Mouse (Mus musculus): Measurements from ENCODE around the gene Gm49336. TPM values are rescaled to one million over a fixed set of nuclear protein-coding genes. Genes with fewer than 3 reads are reported as not detected.

Gm49336 gene
- polyA plus RNA-seq, 1 experiment from 2014 or later, result 61.0 TPM

DNA sequence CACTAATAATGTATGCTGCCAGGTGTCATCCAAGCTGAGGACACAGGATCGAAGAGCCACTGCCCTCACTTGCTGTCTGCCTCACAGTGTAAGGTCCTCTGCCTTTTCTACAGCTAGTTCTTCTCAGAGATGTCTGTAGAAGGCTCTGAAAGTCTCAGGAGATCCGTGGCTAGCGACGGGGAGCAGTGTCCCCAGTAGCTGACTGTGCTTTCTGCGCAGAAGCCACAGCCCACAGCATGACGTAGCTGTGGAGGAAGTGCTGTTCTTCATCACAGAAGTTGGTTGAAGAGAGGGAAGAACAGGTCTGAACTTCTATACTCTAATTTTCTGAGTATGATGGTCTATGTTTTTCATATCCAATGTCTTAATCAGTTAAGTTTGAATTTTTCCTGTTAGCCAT is 18.0 kb upstream of the Gm49336 start:
- ATAC-seq (no peak), DNase-seq (ENCODE audit: low spot score) (no peak)
- H3K27me3 ChIP-seq (replicated peaks; ENCODE audit: control insufficient read depth, insufficient read depth, low read length), result no peaks in the 10 kb centered on the region
- no peak overlapping the region for H3K27ac ChIP-seq (ENCODE audit: low read depth, low read length)
- H3K9ac ChIP-seq (ENCODE audit: low read length), result no peak overlapping the region
- H3K36me3 ChIP-seq (ENCODE audit: control insufficient read depth, insufficient read depth, low read length), result peaks cover 6% of the 10 kb centered on the region; the same call in 1 of the 2 replicates
- no peak overlapping the region for H3K4me3 ChIP-seq (ENCODE audit: low read depth, low read length)
- no peaks in the 10 kb centered on the region for H3K9me3 ChIP-seq (replicated peaks; ENCODE audit: control insufficient read depth, low read length)
- H3K4me1 ChIP-seq (ENCODE audit: control insufficient read depth, insufficient read depth, low read length), result no peaks in the 10 kb centered on the region; the same call in 1 of the 2 replicates
- no peak overlapping the region for H3K4me2 ChIP-seq (ENCODE audit: low read length)
- 88% methylated on average over 6 of the region's 6 CpGs for WGBS

DNA sequence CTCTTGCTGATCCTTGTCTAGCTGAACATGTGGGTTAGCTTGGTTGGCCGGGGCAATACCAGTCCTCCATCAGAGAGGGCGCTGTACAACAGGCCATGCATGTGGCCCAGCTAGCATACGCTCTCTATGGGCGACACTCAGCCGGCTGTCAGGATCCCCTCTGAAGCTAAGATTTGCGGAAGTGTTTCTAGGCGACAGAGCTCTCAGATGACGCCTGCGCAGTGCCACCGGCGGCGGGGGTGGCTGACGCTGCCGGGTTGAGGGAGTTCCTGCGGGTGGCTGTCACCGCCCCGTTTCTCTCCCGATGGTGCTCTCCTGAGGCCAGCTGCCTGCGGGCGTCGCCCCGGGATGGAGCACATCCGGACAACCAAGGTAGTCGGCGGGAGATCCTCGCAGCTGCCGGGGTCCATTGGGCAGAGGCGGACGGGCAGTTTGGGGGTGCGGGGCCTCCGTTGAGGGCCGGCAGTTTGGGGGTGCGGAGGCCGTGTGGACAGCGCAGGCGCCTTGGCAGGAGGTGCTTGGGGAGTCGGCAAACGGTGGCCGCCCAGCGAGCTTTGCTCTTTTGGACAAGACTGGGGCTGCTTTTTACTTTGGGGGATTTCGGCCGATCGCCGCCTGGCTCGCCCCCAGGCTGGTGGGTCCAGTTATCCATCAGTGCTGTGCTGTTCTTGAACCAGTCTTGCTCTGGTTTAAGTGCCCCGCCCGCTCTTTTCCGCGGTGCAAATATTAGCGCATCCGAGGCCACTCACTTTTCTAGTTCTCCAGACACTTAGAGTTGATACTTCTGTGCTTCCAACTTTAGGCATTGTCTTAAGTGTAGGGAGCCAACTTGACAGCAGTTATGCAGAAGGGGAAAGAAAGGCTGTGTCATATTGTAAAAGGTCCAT is 13.9 kb upstream of the Gm49336 start, which contains the start of gene Mtmr6:
TSS of gene Mtmr6 (plus strand) at position 239 of the 887 bp plus-strand sequence.
- H3K4me1 ChIP-seq (ENCODE audit: control insufficient read depth, insufficient read depth, low read length), result no peaks in the 10 kb centered on the region; the same call in 1 of the 2 replicates
- peak within 1 kb of the TSS; percentile 82 for H3K4me3 ChIP-seq (ENCODE audit: low read depth, low read length)
- under 1% methylated on average over 51 of the region's 51 CpGs for WGBS
- H3K27me3 ChIP-seq (replicated peaks; ENCODE audit: control insufficient read depth, insufficient read depth, low read length), result no peaks in the 10 kb centered on the region
- H3K9me3 ChIP-seq (replicated peaks; ENCODE audit: control insufficient read depth, low read length), result no peaks in the 10 kb centered on the region
- DNase-seq (ENCODE audit: low spot score), result peak; percentile 99
- H3K36me3 ChIP-seq (ENCODE audit: control insufficient read depth, insufficient read depth, low read length), result peaks cover 6% of the 10 kb centered on the region; the same call in 1 of the 2 replicates
- H3K4me2 ChIP-seq (ENCODE audit: low read length), result peak within 1 kb of the TSS; percentile 59
- H3K27ac ChIP-seq (ENCODE audit: low read depth, low read length), result peak within 1 kb of the TSS; percentile 71
- peak within 1 kb of the TSS; percentile 81 for H3K9ac ChIP-seq (ENCODE audit: low read length)
- peak; percentile 100 for ATAC-seq

DNA sequence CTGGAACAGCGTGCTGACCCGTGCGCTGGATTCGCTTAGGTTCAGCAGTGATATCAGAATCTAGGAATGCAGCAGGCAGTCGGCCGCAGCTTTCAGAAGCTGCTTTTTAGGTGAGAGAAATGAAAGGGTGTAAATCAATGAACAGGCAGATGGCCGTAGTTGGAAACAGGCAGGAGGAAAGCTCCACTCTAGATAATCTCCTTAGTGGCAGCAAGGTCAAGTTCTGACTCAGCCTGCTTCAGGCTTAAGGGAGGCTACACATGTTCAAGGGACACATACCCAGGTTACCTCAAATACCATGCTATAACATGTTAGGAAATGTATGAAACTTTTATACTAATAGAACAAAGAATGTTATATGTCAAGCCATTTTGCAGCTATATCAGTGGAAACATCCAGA is 11.0 kb upstream of the Gm49336 start:
- no peak for DNase-seq (ENCODE audit: low spot score)
- Histone ChIP-seq H3K4me2 (ENCODE audit: low read length) (no peak overlapping the region), H3K9me3 (replicated peaks; ENCODE audit: control insufficient read depth, low read length) (no peaks in the 10 kb centered on the region), H3K9ac (ENCODE audit: low read length) (no peak overlapping the region), H3K4me1 (ENCODE audit: control insufficient read depth, insufficient read depth, low read length) (no peaks in the 10 kb centered on the region), H3K36me3 (ENCODE audit: control insufficient read depth, insufficient read depth, low read length) (no peaks in the 10 kb centered on the region), H3K4me3 (ENCODE audit: low read depth, low read length) (no peak overlapping the region), H3K27me3 (replicated peaks; ENCODE audit: control insufficient read depth, insufficient read depth, low read length) (no peaks in the 10 kb centered on the region), H3K27ac (ENCODE audit: low read depth, low read length) (no peak overlapping the region)
- WGBS, result 78% methylated on average over 7 of the region's 7 CpGs
- ATAC-seq, result no peak

DNA sequence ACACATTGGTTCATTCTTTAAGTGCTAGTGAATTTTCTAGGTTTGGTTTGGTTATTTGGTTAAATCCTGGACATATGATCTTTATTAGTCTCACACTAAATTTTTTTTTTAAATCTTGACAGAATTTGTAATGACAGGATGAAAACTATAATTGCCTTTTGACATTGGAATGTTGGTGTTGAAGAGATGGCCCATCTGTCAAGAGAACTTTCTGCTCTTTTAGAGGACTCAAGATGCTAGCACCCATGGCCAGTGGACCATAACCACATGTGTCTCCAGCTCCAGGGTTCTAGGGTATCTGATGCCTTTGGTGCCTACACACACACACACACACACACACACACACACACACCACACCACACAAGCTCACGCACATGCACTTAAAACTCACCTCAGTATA is 6.5 kb upstream of the Gm49336 start:
- WGBS, result 86% methylated on average over 1 of the region's 1 CpGs
- Histone ChIP-seq H3K9ac (ENCODE audit: low read length) (no peak overlapping the region), H3K4me3 (ENCODE audit: low read depth, low read length) (no peak overlapping the region), H3K9me3 (replicated peaks; ENCODE audit: control insufficient read depth, low read length) (no peaks in the 10 kb centered on the region), H3K36me3 (ENCODE audit: control insufficient read depth, insufficient read depth, low read length) (no peaks in the 10 kb centered on the region), H3K27me3 (replicated peaks; ENCODE audit: control insufficient read depth, insufficient read depth, low read length) (no peaks in the 10 kb centered on the region), H3K27ac (ENCODE audit: low read depth, low read length) (no peak overlapping the region), H3K4me1 (ENCODE audit: control insufficient read depth, insufficient read depth, low read length) (no peaks in the 10 kb centered on the region), H3K4me2 (ENCODE audit: low read length) (no peak overlapping the region)
- ATAC-seq (no peak), DNase-seq (ENCODE audit: low spot score) (no peak)

DNA sequence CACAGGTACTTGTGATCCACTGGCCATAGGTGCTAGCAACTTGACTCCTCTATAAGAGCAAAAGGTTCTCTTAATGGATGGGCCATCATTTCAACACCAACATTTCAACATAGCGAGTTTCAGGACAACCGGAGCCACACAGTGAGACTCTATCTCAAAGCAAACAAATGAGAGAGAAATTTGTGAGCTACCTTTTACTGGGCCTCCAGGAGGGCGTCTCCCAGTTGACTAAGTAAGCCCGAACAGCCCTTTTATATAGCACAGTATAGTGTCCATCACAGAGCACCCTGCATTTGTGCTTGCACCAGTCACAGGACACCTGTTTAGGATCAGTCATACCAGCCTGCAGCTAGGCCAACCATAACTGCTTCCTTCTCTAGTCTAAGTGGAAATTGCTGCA is 5.8 kb upstream of the Gm49336 start:
- WGBS, result 86% methylated on average over 4 of the region's 4 CpGs
- Histone ChIP-seq H3K27ac (ENCODE audit: low read depth, low read length) (no peak overlapping the region), H3K27me3 (replicated peaks; ENCODE audit: control insufficient read depth, insufficient read depth, low read length) (no peaks in the 10 kb centered on the region), H3K4me2 (ENCODE audit: low read length) (no peak overlapping the region), H3K9ac (ENCODE audit: low read length) (no peak overlapping the region), H3K36me3 (ENCODE audit: control insufficient read depth, insufficient read depth, low read length) (no peaks in the 10 kb centered on the region), H3K4me1 (ENCODE audit: control insufficient read depth, insufficient read depth, low read length) (peaks cover 6% of the 10 kb centered on the region; the same call in 1 of the 2 replicates), H3K9me3 (replicated peaks; ENCODE audit: control insufficient read depth, low read length) (no peaks in the 10 kb centered on the region), H3K4me3 (ENCODE audit: low read depth, low read length) (no peak overlapping the region)
- DNase-seq (ENCODE audit: low spot score) (no peak), ATAC-seq (no peak)

DNA sequence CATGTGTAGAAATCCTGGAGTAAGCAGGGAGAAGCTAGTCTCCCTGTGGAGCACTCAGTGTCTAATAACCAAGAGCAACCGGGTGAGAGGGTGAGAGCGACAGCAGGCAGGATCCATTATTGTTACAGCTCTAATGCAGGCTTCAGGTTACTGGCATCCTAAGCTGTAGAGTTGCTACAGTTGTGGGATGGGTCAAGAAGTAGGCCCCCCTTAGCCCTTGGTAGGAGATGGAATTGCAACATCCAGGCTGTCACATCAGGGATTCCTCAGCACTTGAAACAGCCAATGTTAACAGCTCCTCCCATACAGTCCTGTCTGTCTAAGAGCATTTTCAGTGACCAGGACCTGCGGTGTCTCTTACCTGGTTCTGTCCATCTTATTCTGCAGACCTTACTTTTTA is 5.0 kb upstream of the Gm49336 start:
- peaks cover 6% of the 10 kb centered on the region; the same call in 1 of the 2 replicates for H3K4me1 ChIP-seq (ENCODE audit: control insufficient read depth, insufficient read depth, low read length)
- H3K27ac ChIP-seq (ENCODE audit: low read depth, low read length), result no peak overlapping the region
- no peak for ATAC-seq
- WGBS, result 36% methylated on average over 3 of the region's 3 CpGs
- H3K4me2 ChIP-seq (ENCODE audit: low read length), result no peak overlapping the region
- H3K4me3 ChIP-seq (ENCODE audit: low read depth, low read length), result no peak overlapping the region
- H3K27me3 ChIP-seq (replicated peaks; ENCODE audit: control insufficient read depth, insufficient read depth, low read length), result no peaks in the 10 kb centered on the region
- H3K9ac ChIP-seq (ENCODE audit: low read length), result no peak overlapping the region
- no peaks in the 10 kb centered on the region for H3K36me3 ChIP-seq (ENCODE audit: control insufficient read depth, insufficient read depth, low read length)
- DNase-seq (ENCODE audit: low spot score), result no peak
- H3K9me3 ChIP-seq (replicated peaks; ENCODE audit: control insufficient read depth, low read length), result no peaks in the 10 kb centered on the region

DNA sequence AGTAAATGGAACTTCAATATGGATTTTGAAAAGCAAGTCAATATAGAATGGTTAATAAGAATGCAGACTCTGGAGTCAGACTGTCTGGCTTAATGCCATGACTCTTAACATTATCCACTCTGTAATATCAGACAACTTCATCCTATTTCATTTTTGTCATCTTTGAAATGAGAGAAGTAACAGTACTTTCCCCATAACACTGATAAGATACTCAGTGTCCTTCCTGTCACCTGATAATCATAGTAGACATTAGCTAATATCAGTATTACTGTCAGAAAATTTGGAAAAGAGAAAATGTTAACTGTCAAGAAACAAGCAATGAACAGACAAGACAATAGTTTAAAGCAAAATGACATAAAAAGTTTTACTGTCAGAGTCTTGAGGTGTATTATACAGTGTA is 3.5 kb upstream of the Gm49336 start:
- Histone ChIP-seq H3K9ac (ENCODE audit: low read length) (no peak overlapping the region), H3K4me3 (ENCODE audit: low read depth, low read length) (no peak overlapping the region), H3K36me3 (ENCODE audit: control insufficient read depth, insufficient read depth, low read length) (no peaks in the 10 kb centered on the region), H3K9me3 (replicated peaks; ENCODE audit: control insufficient read depth, low read length) (no peaks in the 10 kb centered on the region), H3K27ac (ENCODE audit: low read depth, low read length) (no peak overlapping the region), H3K4me2 (ENCODE audit: low read length) (no peak overlapping the region), H3K4me1 (ENCODE audit: control insufficient read depth, insufficient read depth, low read length) (peaks cover 6% of the 10 kb centered on the region; the same call in 1 of the 2 replicates), H3K27me3 (replicated peaks; ENCODE audit: control insufficient read depth, insufficient read depth, low read length) (no peaks in the 10 kb centered on the region)
- DNase-seq (ENCODE audit: low spot score) (no peak), ATAC-seq (no peak)

DNA sequence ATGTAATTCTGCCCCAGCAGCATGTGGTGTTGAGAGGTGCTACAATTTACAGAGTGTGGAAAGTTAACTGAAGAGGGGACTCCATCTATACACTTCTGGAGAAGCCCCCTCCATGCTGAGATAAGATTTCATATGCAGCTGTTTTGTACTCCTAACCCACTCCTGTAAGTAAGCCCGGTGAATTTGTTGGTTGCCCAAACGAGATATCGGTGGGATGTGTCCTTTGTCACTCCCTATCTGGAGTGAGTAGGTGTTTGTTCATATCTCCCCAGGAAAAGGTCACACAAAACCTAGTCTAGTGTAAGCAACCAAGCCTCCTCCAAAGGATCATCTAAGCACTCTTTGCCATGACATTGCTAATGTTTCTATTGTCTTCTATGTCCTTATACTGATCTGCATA is 2.2 kb upstream of the Gm49336 start:
- ATAC-seq (no peak), DNase-seq (ENCODE audit: low spot score) (no peak)
- Histone ChIP-seq H3K4me3 (ENCODE audit: low read depth, low read length) (no peak overlapping the region), H3K9ac (ENCODE audit: low read length) (no peak overlapping the region), H3K36me3 (ENCODE audit: control insufficient read depth, insufficient read depth, low read length) (no peaks in the 10 kb centered on the region), H3K4me1 (ENCODE audit: control insufficient read depth, insufficient read depth, low read length) (peaks cover 11% of the 10 kb centered on the region; the same call in 1 of the 2 replicates), H3K9me3 (replicated peaks; ENCODE audit: control insufficient read depth, low read length) (no peaks in the 10 kb centered on the region), H3K27ac (ENCODE audit: low read depth, low read length) (no peak overlapping the region), H3K4me2 (ENCODE audit: low read length) (no peak overlapping the region), H3K27me3 (replicated peaks; ENCODE audit: control insufficient read depth, insufficient read depth, low read length) (no peaks in the 10 kb centered on the region)
- WGBS, result 93% methylated on average over 3 of the region's 3 CpGs
